Mouse (Mus musculus) C2C12 (cell line): ENCODE measurements at regions not wholly inside any gene's neighbourhood (a gene's known extent, or its start where the extent isn't known, plus 50 kb on each side); places are given as distances from the start of the nearest gene placed in this dataset.

Source experiments
- CTCF ChIP-seq: IDR thresholded peaks from one replicate; pipeline ENCODE4 v1.5.1; 2011; ENCODE audit not compliant: control insufficient read depth, insufficient read depth, insufficient read length
- MYOD1 ChIP-seq: IDR thresholded peaks from one replicate; pipeline ENCODE4 v1.6.1; 2011; ENCODE audit warnings: low read depth; ENCODE audit not compliant: control insufficient read depth, insufficient read length

- TF ChIP-seq CTCF, result no peak
- TF ChIP-seq MYOD1, result no peak
Observed at GRCm38 (mm10) chr16:86945058-86945457, 408.9 kb upstream of the N6amt1 start.
